Mouse (Mus musculus) lung, postnatal 0 days (tissue): ENCODE data around the gene Mex3a. TPM values are rescaled to one million over a fixed set of nuclear protein-coding genes. Genes with fewer than 3 reads are reported as not detected.

Experiments
- ATAC-seq: fragments of 200-750 bp; cut with Nextera tagmentation; 2 replicates; pipeline ENCODE4 v1.8.0; 2017; ENCODE audit warnings: moderate library complexity
- DNase-seq: peaks from one replicate; pipeline ENCODE4 v3.0.0-alpha.2; 2016; ENCODE audit warnings: low spot score
- H3K27ac ChIP-seq: fragments of 300-500 bp; sonication (generic); 2 replicates; pipeline ENCODE4 v1.5.1; 2014; ENCODE audit warnings: antibody characterized with exemption, mild to moderate bottlenecking, low read length, mixed read lengths
- H3K27me3 ChIP-seq: fragments of 300-500 bp; sonication (generic); replicated peaks from 2 replicates; pipeline ENCODE4 v1.6.1; 2014; ENCODE audit warnings: low read length, mixed read lengths; ENCODE audit not compliant: insufficient read depth
- H3K36me3 ChIP-seq: fragments of 300-500 bp; sonication (generic); 2 replicates; pipeline ENCODE4 v1.6.1; 2014; ENCODE audit warnings: low read length, mixed read lengths; ENCODE audit not compliant: insufficient read depth
- H3K4me1 ChIP-seq: fragments of 300-500 bp; sonication (generic); 2 replicates; pipeline ENCODE4 v1.6.1; 2014; ENCODE audit warnings: antibody characterized with exemption, low read depth, low read length, mixed read lengths; ENCODE audit not compliant: insufficient read depth
- H3K4me2 ChIP-seq: fragments of 300-500 bp; sonication (generic); replicated peaks from 2 replicates; pipeline ENCODE4 v1.6.1; 2014; ENCODE audit warnings: low read depth, mild to moderate bottlenecking, low read length, moderate library complexity, mixed read lengths
- H3K4me3 ChIP-seq: fragments of 300-500 bp; sonication (generic); 2 replicates; pipeline ENCODE4 v1.5.1; 2014; ENCODE audit warnings: low read depth, low read length
- H3K9ac ChIP-seq: fragments of 300-500 bp; sonication (generic); replicated peaks from 2 replicates; pipeline ENCODE4 v1.6.1; 2014; ENCODE audit warnings: low read depth, mild to moderate bottlenecking
- H3K9me3 ChIP-seq: fragments of 300-500 bp; sonication (generic); 2 replicates; pipeline ENCODE4 v1.6.1; 2016; ENCODE audit warnings: low read length, mixed read lengths
- CTCF ChIP-seq: IDR thresholded peaks from 2 replicates; pipeline ENCODE4 v1.5.1; 2016; ENCODE audit warnings: antibody characterized with exemption, mild to moderate bottlenecking
- EP300 ChIP-seq: IDR thresholded peaks from 2 replicates; pipeline ENCODE4 v1.6.1; 2016; ENCODE audit warnings: antibody characterized with exemption, mild to moderate bottlenecking, control low read depth
- WGBS: fragments of 180-500 bp; shearing (Covaris S2); extraction: QIAGEN DNeasy Blood & Tissue Kit; methylation state at CpG from one replicate; pipeline ENCODE4 v1.1.7; 2014; 5-methylcytosine and 5-hydroxymethylcytosine counted together
- polyA plus RNA-seq: library from polyadenylated mRNA; unstranded; fragments of >200 nt; fragmentation: Nextera tagmentation; extraction: Ambion mirVana; gene quantifications from 2 replicates; pipeline ENCODE4 v1.2.1, GENCODE M21; 2015

Mex3a gene
- polyA plus RNA-seq, 1 experiment from 2014 or later = 2.6 TPM

- no peaks in the 10 kb centered on the region for H3K36me3 ChIP-seq
- H3K4me1 ChIP-seq = peaks cover 12% of the 10 kb centered on the region; the same call in 1 of the 2 replicates
- ATAC-seq = no peak
- peak; percentile 3 for DNase-seq
- no peak overlapping the region for H3K4me2 ChIP-seq
- no peak overlapping the region for H3K4me3 ChIP-seq
- no peak for TF ChIP-seq EP300
- no peak for TF ChIP-seq CTCF
- H3K9me3 ChIP-seq = no peaks in the 10 kb centered on the region
- H3K9ac ChIP-seq = no peak overlapping the region
- no peaks in the 10 kb centered on the region for H3K27me3 ChIP-seq
- 58% methylated on average over 5 of the region's 5 CpGs for WGBS
- H3K27ac ChIP-seq = no peak overlapping the region
These were observed 7.9 kb downstream of the Mex3a start for GRCm38 (mm10) chr3:88540085-88540484.

GRCm38 (mm10) chr3:88541622-88542401 lies 9.6 kb downstream of the Mex3a start:
- 0 out of 2 replicates have a peak, but pooled peaks cover 4% of the 10 kb centered on the region for H3K4me1 ChIP-seq
- H3K27me3 ChIP-seq = no peaks in the 10 kb centered on the region
- 70% methylated on average over 6 of the region's 7 CpGs for WGBS
- no peak overlapping the region for H3K4me3 ChIP-seq
- no peak overlapping the region for H3K4me2 ChIP-seq
- no peaks in the 10 kb centered on the region for H3K9me3 ChIP-seq
- TF ChIP-seq EP300 (no peak), CTCF (no peak)
- H3K9ac ChIP-seq = no peak overlapping the region
- H3K27ac ChIP-seq = no peak overlapping the region
- H3K36me3 ChIP-seq = no peaks in the 10 kb centered on the region
- no peak for ATAC-seq
- no peak for DNase-seq

- WGBS = 41% methylated on average over 4 of the region's 4 CpGs
- DNase-seq = peak; percentile 4
- Histone ChIP-seq H3K9ac (no peak overlapping the region), H3K9me3 (no peaks in the 10 kb centered on the region), H3K27me3 (no peaks in the 10 kb centered on the region), H3K27ac (no peak overlapping the region), H3K4me1 (no peaks in the 10 kb centered on the region), H3K4me3 (no peak overlapping the region), H3K4me2 (no peak overlapping the region), H3K36me3 (no peaks in the 10 kb centered on the region)
- TF ChIP-seq CTCF (no peak), EP300 (no peak)
- no peak for ATAC-seq
These were observed 10.3 kb downstream of the Mex3a start for GRCm38 (mm10) chr3:88542486-88542885.

- no peaks in the 10 kb centered on the region for H3K36me3 ChIP-seq
- no peaks in the 10 kb centered on the region for H3K4me1 ChIP-seq
These were observed 11.0 kb downstream of the Mex3a start for GRCm38 (mm10) chr3:88543174-88543573.

GRCm38 (mm10) chr3:88543651-88544410 lies 11.6 kb downstream of the Mex3a start:
- Histone ChIP-seq H3K4me1 (no peaks in the 10 kb centered on the region), H3K4me3 (no peak overlapping the region), H3K27ac (no peak overlapping the region), H3K36me3 (no peaks in the 10 kb centered on the region), H3K4me2 (no peak overlapping the region), H3K9ac (no peak overlapping the region), H3K27me3 (no peaks in the 10 kb centered on the region), H3K9me3 (no peaks in the 10 kb centered on the region)
- WGBS = 43% methylated on average over 5 of the region's 5 CpGs
- TF ChIP-seq EP300 = no peak
- no peak for TF ChIP-seq CTCF
- ATAC-seq = no peak
- peak; percentile 5 for DNase-seq

More at GRCm38 (mm10) chr3:88543174-88543573, 11.0 kb downstream of the Mex3a start:
- Histone ChIP-seq H3K9ac (no peak overlapping the region), H3K27ac (no peak overlapping the region), H3K9me3 (no peaks in the 10 kb centered on the region), H3K27me3 (no peaks in the 10 kb centered on the region), H3K4me3 (no peak overlapping the region), H3K4me2 (no peak overlapping the region)
- TF ChIP-seq CTCF = no peak
- no peak for TF ChIP-seq EP300
- DNase-seq = peak; percentile 4
- ATAC-seq = no peak
- 75% methylated on average over 8 of the region's 8 CpGs for WGBS

GRCm38 (mm10) chr3:88544514-88544913 lies 12.3 kb downstream of the Mex3a start:
- Histone ChIP-seq H3K36me3 (no peaks in the 10 kb centered on the region), H3K4me3 (no peak overlapping the region), H3K9me3 (no peaks in the 10 kb centered on the region), H3K27ac (no peak overlapping the region), H3K4me2 (no peak overlapping the region), H3K27me3 (no peaks in the 10 kb centered on the region), H3K4me1 (no peaks in the 10 kb centered on the region), H3K9ac (no peak overlapping the region)
- DNase-seq (peak; percentile 76), ATAC-seq (0 out of 2 replicates have a peak, but pooled peaks have one; percentile 13)
- TF ChIP-seq EP300 = no peak
- TF ChIP-seq CTCF = peak; percentile 77
- 25% methylated on average over 5 of the region's 5 CpGs for WGBS
